Mouse (Mus musculus) limb, embryonic 13.5 days (tissue): ENCODE data around the gene Aipl1. TPM values are rescaled to one million over a fixed set of nuclear protein-coding genes. Genes with fewer than 3 reads are reported as not detected.

Experiments
- ATAC-seq: fragments of 200-750 bp; cut with Nextera tagmentation; 2 replicates; pipeline ENCODE4 v1.8.0; 2017; ENCODE audit warnings: low read depth, moderate number of reproducible peaks, moderate TSS enrichment; ENCODE audit not compliant: low FRiP score
- H3K27ac ChIP-seq: fragments of 300-500 bp; sonication (generic); 2 replicates; pipeline ENCODE4 v1.5.1; 2015; ENCODE audit warnings: inconsistent platforms, mild to moderate bottlenecking, moderate library complexity
- H3K27me3 ChIP-seq: fragments of 300-500 bp; sonication (generic); 2 replicates; pipeline ENCODE4 v1.6.1; 2015; ENCODE audit warnings: mild to moderate bottlenecking, inconsistent platforms
- H3K36me3 ChIP-seq: fragments of 300-500 bp; sonication (generic); 2 replicates; pipeline ENCODE4 v1.6.1; 2015; ENCODE audit warnings: inconsistent platforms, mild to moderate bottlenecking, moderate library complexity
- H3K4me1 ChIP-seq: fragments of 300-500 bp; sonication (generic); 2 replicates; pipeline ENCODE4 v1.6.1; 2015; ENCODE audit warnings: inconsistent platforms
- H3K4me2 ChIP-seq: fragments of 300-500 bp; sonication (generic); replicated peaks from 2 replicates; pipeline ENCODE4 v1.6.1; 2015; ENCODE audit warnings: inconsistent platforms, mild to moderate bottlenecking, moderate library complexity
- H3K4me3 ChIP-seq: fragments of 300-500 bp; sonication (generic); 2 replicates; pipeline ENCODE4 v1.5.1; 2015; ENCODE audit warnings: moderate library complexity, mild to moderate bottlenecking, inconsistent platforms
- H3K9ac ChIP-seq: fragments of 300-500 bp; sonication (generic); 2 replicates; pipeline ENCODE4 v1.6.1; 2015; ENCODE audit warnings: mild to moderate bottlenecking, inconsistent platforms
- H3K9me3 ChIP-seq: fragments of 300-500 bp; sonication (generic); 2 replicates; pipeline ENCODE4 v1.6.1; 2016; ENCODE audit warnings: inconsistent platforms
- WGBS: fragments of 180-500 bp; shearing (Covaris S2); methylation state at CpG from one replicate; pipeline ENCODE4 v1.1.7; 2015; 5-methylcytosine and 5-hydroxymethylcytosine counted together
- polyA plus RNA-seq: library from polyadenylated mRNA; unstranded; fragments of >200 nt; fragmentation: Nextera tagmentation; extraction: Ambion mirVana; gene quantifications from 2 replicates; pipeline ENCODE4 v1.2.1, GENCODE M21; 2015

The Aipl1 gene
- polyA plus RNA-seq, 1 experiment from 2014 or later = 0.33 TPM

- Histone ChIP-seq H3K27ac (no peak overlapping the region), H3K9ac (no peak overlapping the region), H3K9me3 (no peaks in the 10 kb centered on the region), H3K4me1 (peaks cover 8% of the 10 kb centered on the region; the same call in 1 of the 2 replicates), H3K27me3 (peaks cover 21% of the 10 kb centered on the region), H3K4me2 (no peak overlapping the region), H3K4me3 (no peak overlapping the region), H3K36me3 (no peaks in the 10 kb centered on the region)
- 30% methylated on average over 4 of the region's 4 CpGs for WGBS
- no peak for ATAC-seq
Measured at GRCm38 (mm10) chr11:71985101-71985711, 52.1 kb downstream of the Aipl1 start.

- ATAC-seq = no peak
- Histone ChIP-seq H3K9me3 (no peaks in the 10 kb centered on the region), H3K27ac (no peak overlapping the region), H3K4me2 (no peak overlapping the region), H3K9ac (no peak overlapping the region), H3K27me3 (peaks cover 21% of the 10 kb centered on the region), H3K4me3 (no peak overlapping the region), H3K4me1 (peaks cover 8% of the 10 kb centered on the region; the same call in 1 of the 2 replicates), H3K36me3 (no peaks in the 10 kb centered on the region)
- WGBS = 83% methylated on average over 2 of the region's 2 CpGs
Measured at GRCm38 (mm10) chr11:71984093-71984492, 53.2 kb downstream of the Aipl1 start.

Other genes starting within 250 kb of the Aipl1 start
- 99.8 and 103 TPM in 2 replicates for gene Pimreg, start 4.5 kb upstream of the Aipl1 start, polyA plus RNA-seq
- 0.08 and 0.14 TPM in 2 replicates for gene Pitpnm3, start 98.3 kb upstream of the Aipl1 start, polyA plus RNA-seq
- 0.84 and 1.1 TPM in 2 replicates for gene Gm43951, start 169.3 kb upstream of the Aipl1 start, polyA plus RNA-seq
- 18.1 and 18.3 TPM in 2 replicates for gene 4933427D14Rik, start 169.9 kb upstream of the Aipl1 start, polyA plus RNA-seq
- 229 and 230 TPM in 2 replicates for gene Txndc17, start 170.0 kb upstream of the Aipl1 start, polyA plus RNA-seq
- 48.9 and 49.6 TPM in 2 replicates for gene Med31, start 178.1 kb upstream of the Aipl1 start, polyA plus RNA-seq
- gene Slc13a5, start 229.7 kb upstream of the Aipl1 start, polyA plus RNA-seq = 0.18 and 0.84 TPM in 2 replicates